Comparison of ENCODE assay signal across 13 mouse cellular contexts in the genomic region with DNA sequence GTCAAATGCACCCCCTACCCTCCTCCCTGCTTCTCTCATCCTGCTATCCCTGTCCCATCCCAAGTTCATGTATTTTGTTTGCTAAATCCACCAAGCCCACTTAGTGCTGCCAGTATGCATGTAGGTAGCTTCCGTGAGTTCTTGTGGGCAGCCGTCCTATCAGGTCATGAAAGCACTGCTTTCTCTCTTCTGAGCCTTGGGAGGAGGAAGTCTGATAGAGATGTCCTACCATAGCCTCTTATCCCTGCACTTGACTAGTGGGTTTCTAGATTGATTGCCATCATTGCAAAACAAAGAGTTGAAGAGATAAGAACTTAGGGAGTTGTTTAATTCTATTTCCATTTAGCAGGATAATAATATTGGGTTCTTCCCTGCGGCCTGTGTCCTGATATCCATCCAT.
"Had no signal": no experiment of that assay in that cellular context is flagged by ENCODE, and none has a peak within 500 bp of the region (broad histone marks: within the 10 kb centered on the region; RNA-seq: fewer than 3 reads in every experiment).

No protein-coding gene starts in this region.

- H3K4me3 ChIP-seq: kidney, embryonic 15.5 days; liver, embryonic 15.5 days; myocyte; neural tube, embryonic 15.5 days had no signal

- H3K27ac ChIP-seq: kidney, embryonic 15.5 days; liver, embryonic 15.5 days; neural tube, embryonic 15.5 days had no signal

- H3K36me3 ChIP-seq: liver, embryonic 15.5 days; neural tube, embryonic 15.5 days had no signal

- H3K9ac ChIP-seq: kidney, embryonic 15.5 days; liver, embryonic 15.5 days; neural tube, embryonic 15.5 days had no signal

- H3K9me3 ChIP-seq: kidney, embryonic 15.5 days; liver, embryonic 15.5 days; neural tube, embryonic 15.5 days had no signal

- DNase-seq: kidney, postnatal 14 days; left cerebral cortex, postnatal 4 days; lung, adult 2 months; lung, postnatal 36 days; midbrain, embryonic 14.5 days; right cerebral cortex, adult 18-20 months; right cerebral cortex, postnatal 25 days; thymus, postnatal 36 days had no signal

- H3K4me2 ChIP-seq: kidney, embryonic 15.5 days; liver, embryonic 11.5 days; liver, embryonic 15.5 days; neural tube, embryonic 15.5 days had no signal

- H3K27me3 ChIP-seq: kidney, embryonic 15.5 days; liver, embryonic 15.5 days; neural tube, embryonic 15.5 days had no signal
